Comparison of ENCODE assay signal across 27 mouse cellular contexts in genomic region chr11:101192646-101193045, GRCm38 (mm10). TPM values are rescaled to one million over a fixed set of nuclear protein-coding genes. Genes with fewer than 3 reads are reported as not detected.
A peak's percentile ranks its signal among the peaks of the same experiment; 100 is the strongest.
DNase-seq lines count a peak whose midpoint lies in the region; ATAC-seq and TF ChIP-seq lines count a peak whose summit lies in the region.
"Had no signal": no experiment of that assay in that cellular context is flagged by ENCODE, and none has a peak within 500 bp of the region (broad histone marks: within the 10 kb centered on the region; RNA-seq: fewer than 3 reads in every experiment).

No protein-coding gene starts in this region.

- H3K27me3 ChIP-seq in forebrain, embryonic 10.5 days (ENCODE audit: poor library complexity, severe bottlenecking): no peaks in the 10 kb centered on the region
- no peaks in the 10 kb centered on the region for H3K27me3 ChIP-seq in forebrain, postnatal 0 days (ENCODE audit: insufficient read depth, low read length)
- H3K27me3 ChIP-seq in cerebellum, adult 2 months (ENCODE audit: control insufficient read depth, insufficient read depth, low read length): no peaks in the 10 kb centered on the region
- H3K27me3 ChIP-seq: CH12.LX; embryonic facial prominence, embryonic 15.5 days; forebrain, embryonic 12.5 days; hindbrain, embryonic 15.5 days; Patski had no signal

- H3K36me3 ChIP-seq in forebrain, embryonic 10.5 days (replicated peaks): peaks cover 12% of the 10 kb centered on the region
- H3K36me3 ChIP-seq in forebrain, postnatal 0 days (ENCODE audit: insufficient read depth): peaks cover 28% of the 10 kb centered on the region
- H3K36me3 ChIP-seq: forebrain, embryonic 12.5 days had no signal

- H3K4me1 ChIP-seq in forebrain, embryonic 10.5 days: peaks cover 36% of the 10 kb centered on the region
- H3K4me1 ChIP-seq in forebrain, postnatal 0 days (ENCODE audit: insufficient read depth): no peaks in the 10 kb centered on the region
- peaks cover 60% of the 10 kb centered on the region for H3K4me1 ChIP-seq in cerebellum, adult 2 months (ENCODE audit: control insufficient read depth, insufficient read depth, low read length)

- TF ChIP-seq CTCF in forebrain, postnatal 0 days (IDR thresholded peaks at IDR 0.05; ENCODE audit: low read depth): no peak
- TF ChIP-seq CTCF in layer of hippocampus, adult 2 months (conservative IDR thresholded peaks at IDR 0.05): no peak
- no peak for TF ChIP-seq CTCF in cerebellum, adult 2 months (IDR thresholded peaks at IDR 0.05; ENCODE audit: borderline replicate concordance, insufficient read depth, low read depth, low read length)

- WGBS in forebrain, embryonic 10.5 days: 94% methylated on average over 6 of the region's 6 CpGs
- 85% methylated on average over 6 of the region's 6 CpGs for WGBS in forebrain, postnatal 0 days
- 30% methylated on average over 6 of the region's 6 CpGs for WGBS in cerebellum, adult 2 months

- no peak overlapping the region for H3K4me3 ChIP-seq in forebrain, embryonic 10.5 days
- no peak overlapping the region for H3K4me3 ChIP-seq in forebrain, postnatal 0 days (ENCODE audit: low read depth, low read length)
- H3K4me3 ChIP-seq in layer of hippocampus, adult 2 months: no peak overlapping the region
- H3K4me3 ChIP-seq in cerebellum, adult 2 months (replicated peaks; ENCODE audit: insufficient read depth, low read depth, low read length): no peak overlapping the region
- H3K4me3 ChIP-seq: embryonic facial prominence, embryonic 15.5 days; forebrain, embryonic 12.5 days; heart, embryonic 10.5 days; hindbrain, embryonic 15.5 days had no signal

- H3K9ac ChIP-seq in forebrain, postnatal 0 days: no peak overlapping the region
- H3K9ac ChIP-seq: embryonic facial prominence, embryonic 15.5 days; forebrain, embryonic 12.5 days; hindbrain, embryonic 15.5 days had no signal

- no peaks in the 10 kb centered on the region for H3K9me3 ChIP-seq in forebrain, embryonic 10.5 days
- no peaks in the 10 kb centered on the region for H3K9me3 ChIP-seq in forebrain, postnatal 0 days (ENCODE audit: low read length)
- H3K9me3 ChIP-seq: embryonic facial prominence, embryonic 15.5 days; forebrain, embryonic 12.5 days; heart, embryonic 10.5 days; hindbrain, embryonic 15.5 days had no signal

- H3K27ac ChIP-seq in forebrain, embryonic 10.5 days: 0 out of 2 replicates have a peak overlapping the region, but pooled peaks have one; percentile 80
- no peak overlapping the region for H3K27ac ChIP-seq in forebrain, postnatal 0 days (ENCODE audit: low read depth, low read length)
- peak overlapping the region; percentile 83 for H3K27ac ChIP-seq in layer of hippocampus, adult 2 months
- H3K27ac ChIP-seq in cerebellum, adult 2 months (ENCODE audit: insufficient read depth, low read length): peak overlapping the region; percentile 22; the same call in 1 of the 2 replicates
- H3K27ac ChIP-seq: embryonic facial prominence, embryonic 15.5 days; forebrain, embryonic 12.5 days; hindbrain, embryonic 15.5 days had no signal

- ATAC-seq in forebrain, postnatal 0 days: no peak
- ATAC-seq: activated CD4-positive, CD25-positive, alpha-beta regulatory T cell, adult 4 months; forebrain, embryonic 16.5 days; intestine, embryonic 16.5 days; Patski had no signal

- no peak for TF ChIP-seq POLR2A in cerebellum, adult 2 months (IDR thresholded peaks at IDR 0.05; ENCODE audit: borderline replicate concordance, insufficient read depth, low read length)

- no peak overlapping the region for H3K4me2 ChIP-seq in forebrain, postnatal 0 days (ENCODE audit: low read depth)
- H3K4me2 ChIP-seq: embryonic facial prominence, embryonic 15.5 days; forebrain, embryonic 12.5 days; hindbrain, embryonic 15.5 days had no signal

- no peak for DNase-seq in forebrain, embryonic 10.5 days (ENCODE audit: extremely low spot score, low spot score)
- DNase-seq in forebrain, postnatal 0 days: no peak
- DNase-seq in layer of hippocampus, adult 2 months (ENCODE audit: low spot score in 2 of 2): no peak
- no peak for DNase-seq in layer of hippocampus, adult 8-10 months (ENCODE audit: low spot score in 2 of 2)
- DNase-seq in cerebellum, adult 2 months: peak; percentile 53 to 58
- peak; percentile 74 for DNase-seq in cerebellum, adult 9-11 months
- no peak for DNase-seq in right cerebral cortex, adult 18-20 months
- DNase-seq in right cerebral cortex, postnatal 4 days: no peak
- DNase-seq: adrenal gland, postnatal 14 days; embryo, embryonic 11 days; gastrocnemius, postnatal 25 days; heart, adult 18-20 months; heart, postnatal 14 days; kidney, adult 8-10 months had no signal

RNA-seq across cellular contexts. Expression of gene Ccr10, which starts 17.4 kb away (rescaled TPM):
- polyA plus RNA-seq in forebrain, embryonic 10.5 days (2016; fragmentation: Nextera tagmentation; extraction: Ambion mirVana): not detected in 2 replicates
- 0.23 and 0.52 TPM in 2 replicates for total RNA-seq in forebrain, postnatal 0 days (2014; rRNA removed)
- 0.15 and 0.24 TPM in 2 replicates for polyA plus RNA-seq in forebrain, postnatal 0 days (2015; fragmentation: Nextera tagmentation; extraction: Ambion mirVana)
- not detected for total RNA-seq in layer of hippocampus, adult 2 months (2021)
- under 1 TPM; 0.31 to 0.50 (median 0.35) TPM for total RNA-seq in layer of hippocampus, adult 8-10 months (2022)
- polyA plus RNA-seq in cerebellum, adult 2 months (2012; rRNA removed): 0.82 and 1.0 TPM in 2 replicates
- total RNA-seq: common myeloid progenitor, adult 5-6 weeks; gastrocnemius, adult 18-20 months; gastrocnemius, postnatal 25 days; heart, adult 18-20 months; heart, postnatal 14 days; hematopoietic stem cell, adult 5-6 weeks had no signal
- polyA plus RNA-seq: forebrain, embryonic 16.5 days; heart, embryonic 14.5 days had no signal

RNA-seq across cellular contexts. Expression of gene Plekhh3, which starts 21.5 kb away (rescaled TPM):
- polyA plus RNA-seq in forebrain, embryonic 10.5 days (2016; fragmentation: Nextera tagmentation; extraction: Ambion mirVana): 3.5 and 4.8 TPM in 2 replicates
- total RNA-seq in forebrain, postnatal 0 days (2014; rRNA removed): 9.2 and 10.2 TPM in 2 replicates
- 4.9 and 5.3 TPM in 2 replicates for polyA plus RNA-seq in forebrain, postnatal 0 days (2015; fragmentation: Nextera tagmentation; extraction: Ambion mirVana)
- 10 to 100 TPM; 14.5 to 15.4 TPM for total RNA-seq in layer of hippocampus, adult 2 months (2021)
- total RNA-seq in layer of hippocampus, adult 8-10 months (2022): 10 to 100 TPM; 13.6 to 16.9 (median 15.6) TPM
- polyA plus RNA-seq in cerebellum, adult 2 months (2012; rRNA removed): 67.6 and 71.0 TPM in 2 replicates
- total RNA-seq: hematopoietic stem cell, adult 5-6 weeks had no signal
- polyA plus RNA-seq: activated CD4-positive, CD25-positive, alpha-beta regulatory T cell, adult 4 months had no signal

RNA-seq across cellular contexts. Expression of gene Cntnap1, which starts 22.3 kb away (rescaled TPM):
- polyA plus RNA-seq in forebrain, embryonic 10.5 days (2016; fragmentation: Nextera tagmentation; extraction: Ambion mirVana): 0.12 and 0.16 TPM in 2 replicates
- 3.0 and 3.5 TPM in 2 replicates for total RNA-seq in forebrain, postnatal 0 days (2014; rRNA removed)
- 0.35 and 1.1 TPM in 2 replicates for polyA plus RNA-seq in forebrain, postnatal 0 days (2015; fragmentation: Nextera tagmentation; extraction: Ambion mirVana)
- total RNA-seq in layer of hippocampus, adult 2 months (2021): 100 to 1,000 TPM; 169 to 171 TPM
- total RNA-seq in layer of hippocampus, adult 8-10 months (2022): 100 to 1,000 TPM; 157 to 185 (median 168) TPM
- polyA plus RNA-seq in cerebellum, adult 2 months (2012; rRNA removed): 151 and 169 TPM in 2 replicates
- total RNA-seq: hematopoietic stem cell, adult 5-6 weeks had no signal

RNA-seq across cellular contexts. Expression of gene Ezh1, which starts 33.6 kb away (rescaled TPM):
- 9.9 and 10.2 TPM in 2 replicates for polyA plus RNA-seq in forebrain, embryonic 10.5 days (2016; fragmentation: Nextera tagmentation; extraction: Ambion mirVana)
- total RNA-seq in forebrain, postnatal 0 days (2014; rRNA removed): 25.6 and 27.7 TPM in 2 replicates
- polyA plus RNA-seq in forebrain, postnatal 0 days (2015; fragmentation: Nextera tagmentation; extraction: Ambion mirVana): 18.8 and 22.5 TPM in 2 replicates
- 10 to 100 TPM; 73.6 to 81.8 TPM for total RNA-seq in layer of hippocampus, adult 2 months (2021)
- 10 to 100 TPM; 63.5 to 88.1 (median 77.5) TPM for total RNA-seq in layer of hippocampus, adult 8-10 months (2022)
- 64.4 and 70.7 TPM in 2 replicates for polyA plus RNA-seq in cerebellum, adult 2 months (2012; rRNA removed)

RNA-seq across cellular contexts. Expression of gene Tubg2, which starts 36.9 kb away (rescaled TPM):
- polyA plus RNA-seq in forebrain, embryonic 10.5 days (2016; fragmentation: Nextera tagmentation; extraction: Ambion mirVana): 2.3 and 2.7 TPM in 2 replicates
- total RNA-seq in forebrain, postnatal 0 days (2014; rRNA removed): 23.2 and 28.6 TPM in 2 replicates
- polyA plus RNA-seq in forebrain, postnatal 0 days (2015; fragmentation: Nextera tagmentation; extraction: Ambion mirVana): 59.9 and 69.7 TPM in 2 replicates
- total RNA-seq in layer of hippocampus, adult 2 months (2021): 10 to 100 TPM; 40.2 to 44.5 TPM
- total RNA-seq in layer of hippocampus, adult 8-10 months (2022): 10 to 100 TPM; 32.9 to 43.5 (median 38.2) TPM
- 44.3 and 47.8 TPM in 2 replicates for polyA plus RNA-seq in cerebellum, adult 2 months (2012; rRNA removed)
- total RNA-seq: common myeloid progenitor, adult 5-6 weeks; hematopoietic stem cell, adult 5-6 weeks had no signal

Comparison
In these comparisons a context has a peak if more than half of its experiments do, and no peak if none do; other contexts are left out.
1. DNase-seq: peak in cerebellum, adult 2 months (2 of 2) and cerebellum, adult 9-11 months (single experiment); none in forebrain, embryonic 10.5 days (single experiment), forebrain, postnatal 0 days (single experiment), layer of hippocampus, adult 2 months (0 of 2), layer of hippocampus, adult 8-10 months (0 of 2), right cerebral cortex, adult 18-20 months (single experiment) and right cerebral cortex, postnatal 4 days (single experiment).
2. RNA of gene Cntnap1, which starts 22.3 kb away (total RNA-seq): 157 to 185 TPM in layer of hippocampus, adult 8-10 months and 169 to 171 TPM in layer of hippocampus, adult 2 months; 3.0 to 3.5 TPM in forebrain, postnatal 0 days; every median in the first group is over 10 times any median in the second.